Mouse (Mus musculus): ENCODE measurements at regions not wholly inside any gene's neighbourhood (a gene's known extent, or its start where the extent isn't known, plus 50 kb on each side); places are given as distances from the start of the nearest gene placed in this dataset.

- no peak for TF ChIP-seq E2F4 (IDR thresholded peaks at IDR 0.05; ENCODE audit: insufficient read depth)
- no peak for TF ChIP-seq POLR2AphosphoS2 (IDR thresholded peaks at IDR 0.05; ENCODE audit: insufficient read length, low read depth)
- TF ChIP-seq POLR2A (IDR thresholded peaks at IDR 0.05; ENCODE audit: insufficient read length, low read depth), result no peak
- no peak for TF ChIP-seq USF1 (IDR thresholded peaks at IDR 0.05; ENCODE audit: low read depth)
- no peak for TF ChIP-seq TCF12 (IDR thresholded peaks at IDR 0.05; ENCODE audit: insufficient read depth, poor library complexity, severe bottlenecking)
- no peak for TF ChIP-seq CEBPB (IDR thresholded peaks at IDR 0.05; ENCODE audit: insufficient read depth, poor library complexity, severe bottlenecking)
- TF ChIP-seq MAX (IDR thresholded peaks at IDR 0.05; ENCODE audit: low read depth), result no peak
- no peak for TF ChIP-seq MYOD1 (IDR thresholded peaks at IDR 0.05; ENCODE audit: control insufficient read depth in 1 of 3, insufficient read length in 2 of 3, low read depth in 2 of 3)
- TF ChIP-seq MYOG (IDR thresholded peaks at IDR 0.05; ENCODE audit: control insufficient read depth in 1 of 3, insufficient read depth in 1 of 3, insufficient read length in 2 of 3, low read depth in 2 of 3), result no peak
- no peak for TF ChIP-seq TCF3 (IDR thresholded peaks at IDR 0.05; ENCODE audit: insufficient read length, low read depth)
- no peak for TF ChIP-seq REST (IDR thresholded peaks at IDR 0.05; ENCODE audit: insufficient read depth, insufficient read length)
- no peak for TF ChIP-seq SRF (IDR thresholded peaks at IDR 0.05; ENCODE audit: control insufficient read depth, insufficient read length, low read depth)
Observed at GRCm38 (mm10) chr9:52826781-52827180, 147.2 kb upstream of the AI593442 start.

Measured in myocyte (in vitro differentiated cells).